Mouse (Mus musculus) cerebellum, adult 2 months (tissue): ENCODE data around the gene 4933415A04Rik. TPM values are rescaled to one million over a fixed set of nuclear protein-coding genes. Genes with fewer than 3 reads are reported as not detected.

Source experiments
- DNase-seq, 2 experiments: peaks; one replicate each; pipeline ENCODE4 v3.0.0; 2021
- H3K27ac ChIP-seq: fragments of 200-500 bp; 2 replicates; pipeline ENCODE4 v1.5.1; 2012; ENCODE audit warnings: low read length, control low read depth, inconsistent platforms; ENCODE audit not compliant: insufficient read depth
- H3K27me3 ChIP-seq: fragments of 200-500 bp; 2 replicates; pipeline ENCODE4 v1.6.1; 2012; ENCODE audit warnings: inconsistent platforms, mild to moderate bottlenecking, low read length, moderate library complexity; ENCODE audit not compliant: control insufficient read depth, insufficient read depth
- H3K4me1 ChIP-seq: fragments of 200-500 bp; 2 replicates; pipeline ENCODE4 v1.6.1; 2011; ENCODE audit warnings: low read length; ENCODE audit not compliant: control insufficient read depth, insufficient read depth
- H3K4me3 ChIP-seq: fragments of 200-500 bp; replicated peaks from 2 replicates; pipeline ENCODE3; 2011; ENCODE audit warnings: mild to moderate bottlenecking, low read depth, low read length, control low read depth; ENCODE audit not compliant: insufficient read depth
- CTCF ChIP-seq: fragments of 200-500 bp; IDR thresholded peaks from 2 replicates; pipeline ENCODE4 v1.5.1; 2011; ENCODE audit warnings: low read depth, mild to moderate bottlenecking, control low read depth, low read length, moderate library complexity, borderline replicate concordance; ENCODE audit not compliant: insufficient read depth
- POLR2A ChIP-seq: fragments of 200-500 bp; IDR thresholded peaks from 2 replicates; pipeline ENCODE4 v1.6.1; 2011; ENCODE audit warnings: low read length, control low read depth, borderline replicate concordance; ENCODE audit not compliant: insufficient read depth
- WGBS: fragments of 180-500 bp; shearing (Covaris S2); methylation state at CpG from one replicate; pipeline ENCODE4 v1.1.7; 2018; 5-methylcytosine and 5-hydroxymethylcytosine counted together
- polyA plus RNA-seq: library from polyadenylated mRNA; depleted of rRNA; stranded (reverse); fragments of >200 nt; gene quantifications from 2 replicates; pipeline ENCODE4 v1.2.3, GENCODE M21; 2012; rRNA removed

Gene 4933415A04Rik
- polyA plus RNA-seq, 1 experiment, result 1.5 TPM

- no peak for TF ChIP-seq POLR2A
- no peak for TF ChIP-seq CTCF
- no peaks in the 10 kb centered on the region for H3K27me3 ChIP-seq
- H3K27ac ChIP-seq, result no peak overlapping the region
- H3K4me1 ChIP-seq, result no peaks in the 10 kb centered on the region
- 97% methylated on average over 3 of the region's 3 CpGs for WGBS
- no peak overlapping the region for H3K4me3 ChIP-seq
- DNase-seq, result no peak
Observed at GRCm38 (mm10) chr11:43638486-43638885, 51.6 kb downstream of the 4933415A04Rik start.

Other genes starting within 250 kb of the 4933415A04Rik start
- gene Pttg1, start 160.8 kb upstream of the 4933415A04Rik start, polyA plus RNA-seq, result 102 and 103 TPM in 2 replicates
- gene Slu7, start 153.3 kb upstream of the 4933415A04Rik start, polyA plus RNA-seq, result 27.0 and 28.5 TPM in 2 replicates
- 1.8 and 1.9 TPM in 2 replicates for gene C1qtnf2, start 112.8 kb upstream of the 4933415A04Rik start, polyA plus RNA-seq
- 8.4 and 10.5 TPM in 2 replicates for gene Ccnjl, start 58.3 kb upstream of the 4933415A04Rik start, polyA plus RNA-seq
- gene Fabp6, start 14.5 kb downstream of the 4933415A04Rik start, polyA plus RNA-seq, result not detected in 2 replicates
- gene Pwwp2a, start 95.0 kb downstream of the 4933415A04Rik start, polyA plus RNA-seq, result 40.0 and 42.0 TPM in 2 replicates
- 70.5 and 72.1 TPM in 2 replicates for gene Ttc1, start 161.0 kb downstream of the 4933415A04Rik start, polyA plus RNA-seq